Mouse (Mus musculus) liver, adult 2 months (tissue): ENCODE measurements around the gene Ctla2b.

ENCODE experiments used
- CTCF ChIP-seq: fragments of 200-500 bp; IDR thresholded peaks from 2 replicates; pipeline ENCODE4 v1.5.1; 2011; ENCODE audit warnings: low read depth, low read length, control low read depth
- POLR2A ChIP-seq: fragments of 200-500 bp; IDR thresholded peaks from 2 replicates; pipeline ENCODE4 v1.6.1; 2011; ENCODE audit warnings: low read length, control low read depth; ENCODE audit not compliant: insufficient read depth; ENCODE audit errors: extremely low read depth

- no peak for TF ChIP-seq POLR2A
- TF ChIP-seq CTCF: no peak
Measured at GRCm38 (mm10) chr13:60848241-60849120, 48.8 kb downstream of the Ctla2b start.
